In genomic region chr9:64252591-64253020, GRCm38 (mm10) we compare ENCODE assay signal across 8 mouse cellular contexts. TPM values are rescaled to one million over a fixed set of nuclear protein-coding genes. Genes with fewer than 3 reads are reported as not detected.
DNase-seq lines count a peak whose midpoint lies in the region; ATAC-seq and TF ChIP-seq lines count a peak whose summit lies in the region.

No protein-coding gene starts in this region.

- DNase-seq in left cerebral cortex, adult 2 months (ENCODE audit: extremely low spot score in 1 of 2, low spot score in 2 of 2): no peak
- no peak for DNase-seq in left cerebral cortex, adult 8-10 months (ENCODE audit: low spot score in 2 of 2)
- DNase-seq in cerebellum, adult 8-10 months: peak; percentile 23
- DNase-seq in gastrocnemius, postnatal 10 days: peak; percentile 25

- H3K9ac ChIP-seq in intestine, embryonic 15.5 days: peak overlapping the region; percentile 81
- peak overlapping the region; percentile 87 for H3K9ac ChIP-seq in liver, embryonic 15.5 days

- H3K27ac ChIP-seq in left cerebral cortex, adult 2 months: peak overlapping the region; percentile 85
- H3K27ac ChIP-seq in intestine, embryonic 15.5 days: peak overlapping the region; percentile 93
- peak overlapping the region; percentile 90 for H3K27ac ChIP-seq in liver, embryonic 15.5 days (replicated peaks)
- H3K27ac ChIP-seq in olfactory bulb, adult 2 months (ENCODE audit: insufficient read depth, low read depth, low read length): peak overlapping the region; percentile 73

- H3K4me2 ChIP-seq in intestine, embryonic 15.5 days (replicated peaks): peak overlapping the region; percentile 67
- peak overlapping the region; percentile 92 for H3K4me2 ChIP-seq in liver, embryonic 15.5 days

- H3K36me3 ChIP-seq in intestine, embryonic 15.5 days: no peaks in the 10 kb centered on the region
- no peaks in the 10 kb centered on the region; the same call in 1 of the 2 replicates for H3K36me3 ChIP-seq in liver, embryonic 15.5 days (replicated peaks)

- H3K4me3 ChIP-seq in left cerebral cortex, adult 2 months: peak overlapping the region; percentile 76
- peak overlapping the region; percentile 72 for H3K4me3 ChIP-seq in intestine, embryonic 15.5 days (replicated peaks)
- H3K4me3 ChIP-seq in liver, embryonic 15.5 days (replicated peaks): peak overlapping the region; percentile 92
- peak overlapping the region; percentile 88 for H3K4me3 ChIP-seq in olfactory bulb, adult 2 months (ENCODE audit: insufficient read depth, low read depth, low read length)

- under 1% methylated on average over 16 of the region's 16 CpGs for WGBS in intestine, embryonic 15.5 days
- under 1% methylated on average over 16 of the region's 16 CpGs for WGBS in liver, embryonic 15.5 days (ENCODE audit: insufficient replicate concordance)
- WGBS in olfactory bulb, adult 2 months: under 1% methylated on average over 16 of the region's 16 CpGs

- intact Hi-C loops in left cerebral cortex, adult 2 months (cut with DNase I): loop anchor here (1.0 to 2.0 kb wide), 3 partner anchors 22 to 73 kb away; partner anchors contain the start of gene Snapc5

- no peaks in the 10 kb centered on the region for H3K27me3 ChIP-seq in intestine, embryonic 15.5 days (replicated peaks)
- no peaks in the 10 kb centered on the region for H3K27me3 ChIP-seq in liver, embryonic 15.5 days

- TF ChIP-seq CTCF in left cerebral cortex, adult 2 months (IDR thresholded peaks at IDR 0.05): no peak; the same call in 1 of the 2 replicates
- no peak for TF ChIP-seq CTCF in olfactory bulb, adult 2 months (IDR thresholded peaks at IDR 0.05; ENCODE audit: insufficient read depth, low read depth, low read length)

- TF ChIP-seq POLR2A in olfactory bulb, adult 2 months (IDR thresholded peaks at IDR 0.05; ENCODE audit: insufficient read depth, low read depth, low read length): no peak

- peaks cover 16% of the 10 kb centered on the region for H3K4me1 ChIP-seq in intestine, embryonic 15.5 days (replicated peaks)
- peaks cover 33% of the 10 kb centered on the region for H3K4me1 ChIP-seq in liver, embryonic 15.5 days (replicated peaks)
- peaks cover 4% of the 10 kb centered on the region; the same call in 1 of the 2 replicates for H3K4me1 ChIP-seq in olfactory bulb, adult 2 months (ENCODE audit: control insufficient read depth, insufficient read depth, low read length)

- no peaks in the 10 kb centered on the region for H3K9me3 ChIP-seq in intestine, embryonic 15.5 days
- H3K9me3 ChIP-seq in liver, embryonic 15.5 days (replicated peaks): no peaks in the 10 kb centered on the region

- ATAC-seq in intestine, embryonic 15.5 days: 0 out of 2 replicates have a peak, but pooled peaks have one; percentile 5
- ATAC-seq in liver, embryonic 15.5 days (ENCODE audit: insufficient read depth): no peak
- no peak for ATAC-seq in CD4-positive, CD25-positive, alpha-beta regulatory T cell, adult 4 months

RNA-seq across cellular contexts. Expression of gene Map2k1, which starts 0.8 kb away (rescaled TPM):
- total RNA-seq in left cerebral cortex, adult 2 months (2021): 100 to 1,000 TPM; 286 to 295 TPM
- 100 to 1,000 TPM; 274 to 294 (median 288) TPM for total RNA-seq in left cerebral cortex, adult 8-10 months (2022)
- 10 to 100 TPM; 69.8 to 71.6 TPM for total RNA-seq in gastrocnemius, postnatal 10 days (2021)
- 97.9 and 102 TPM in 2 replicates for polyA plus RNA-seq in intestine, embryonic 15.5 days (2015; fragmentation: Nextera tagmentation; extraction: Ambion mirVana)
- 30.1 and 30.9 TPM in 2 replicates for polyA plus RNA-seq in liver, embryonic 15.5 days (2015; fragmentation: Nextera tagmentation; extraction: Ambion mirVana)
- 126 and 566 TPM in 2 replicates for polyA plus RNA-seq in olfactory bulb, adult 2 months (2012; ENCODE audit: insufficient read depth, insufficient read length, low replicate concordance, missing spikeins)
- polyA plus RNA-seq in CD4-positive, CD25-positive, alpha-beta regulatory T cell, adult 4 months (2017; shearing (Covaris generic)): 10 to 100 TPM; 31.5 to 33.0 TPM

RNA-seq across cellular contexts. Expression of gene Uchl4, which starts 17.6 kb away (rescaled TPM):
- 1 to 10 TPM; 1.5 TPM for total RNA-seq in left cerebral cortex, adult 2 months (2021)
- total RNA-seq in left cerebral cortex, adult 8-10 months (2022): 1 to 10 TPM; 1.9 to 2.9 (median 2.5) TPM
- total RNA-seq in gastrocnemius, postnatal 10 days (2021): 1 to 10 TPM; 2.0 to 2.9 TPM
- 2.2 and 3.3 TPM in 2 replicates for polyA plus RNA-seq in intestine, embryonic 15.5 days (2015; fragmentation: Nextera tagmentation; extraction: Ambion mirVana)
- 0.44 and 0.64 TPM in 2 replicates for polyA plus RNA-seq in liver, embryonic 15.5 days (2015; fragmentation: Nextera tagmentation; extraction: Ambion mirVana)
- polyA plus RNA-seq in olfactory bulb, adult 2 months (2012; ENCODE audit: insufficient read depth, insufficient read length, low replicate concordance, missing spikeins): not detected in 2 replicates
- polyA plus RNA-seq in CD4-positive, CD25-positive, alpha-beta regulatory T cell, adult 4 months (2017; shearing (Covaris generic)): 1 to 10 TPM; 3.8 to 9.9 TPM

RNA-seq across cellular contexts. Expression of gene Tipin, which starts 28.8 kb away (rescaled TPM):
- 10 to 100 TPM; 12.9 to 20.2 TPM for total RNA-seq in left cerebral cortex, adult 2 months (2021)
- 10 to 100 TPM; 19.5 to 24.7 (median 21.5) TPM for total RNA-seq in left cerebral cortex, adult 8-10 months (2022)
- total RNA-seq in gastrocnemius, postnatal 10 days (2021): 10 to 100 TPM; 19.2 to 24.3 TPM
- 171 and 190 TPM in 2 replicates for polyA plus RNA-seq in intestine, embryonic 15.5 days (2015; fragmentation: Nextera tagmentation; extraction: Ambion mirVana)
- polyA plus RNA-seq in liver, embryonic 15.5 days (2015; fragmentation: Nextera tagmentation; extraction: Ambion mirVana): 170 and 187 TPM in 2 replicates
- not detected in 2 replicates for polyA plus RNA-seq in olfactory bulb, adult 2 months (2012; ENCODE audit: insufficient read depth, insufficient read length, low replicate concordance, missing spikeins)
- 10 to 100 TPM; 49.9 to 60.6 TPM for polyA plus RNA-seq in CD4-positive, CD25-positive, alpha-beta regulatory T cell, adult 4 months (2017; shearing (Covaris generic))

Comparison
In these comparisons a context has a peak if more than half of its experiments do, and no peak if none do; other contexts are left out.
1. DNase-seq: peak in cerebellum, adult 8-10 months (single experiment) and gastrocnemius, postnatal 10 days (single experiment); none in left cerebral cortex, adult 2 months (0 of 2) and left cerebral cortex, adult 8-10 months (0 of 2).
2. RNA of gene Tipin, which starts 28.8 kb away (polyA plus RNA-seq): 171 to 190 TPM in intestine, embryonic 15.5 days, 170 to 187 TPM in liver, embryonic 15.5 days and 49.9 to 60.6 TPM in CD4-positive, CD25-positive, alpha-beta regulatory T cell, adult 4 months; not detected in olfactory bulb, adult 2 months; every median in the first group is over 10 times any median in the second.
3. Peak in every context shown above with its lines, with median percentiles within 50 percentile points of each other: H3K27ac ChIP-seq and H3K4me3 ChIP-seq.